Mouse (Mus musculus): ENCODE measurements at regions not wholly inside any gene's neighbourhood (a gene's known extent, or its start where the extent isn't known, plus 50 kb on each side); places are given as distances from the start of the nearest gene placed in this dataset.

DNA sequence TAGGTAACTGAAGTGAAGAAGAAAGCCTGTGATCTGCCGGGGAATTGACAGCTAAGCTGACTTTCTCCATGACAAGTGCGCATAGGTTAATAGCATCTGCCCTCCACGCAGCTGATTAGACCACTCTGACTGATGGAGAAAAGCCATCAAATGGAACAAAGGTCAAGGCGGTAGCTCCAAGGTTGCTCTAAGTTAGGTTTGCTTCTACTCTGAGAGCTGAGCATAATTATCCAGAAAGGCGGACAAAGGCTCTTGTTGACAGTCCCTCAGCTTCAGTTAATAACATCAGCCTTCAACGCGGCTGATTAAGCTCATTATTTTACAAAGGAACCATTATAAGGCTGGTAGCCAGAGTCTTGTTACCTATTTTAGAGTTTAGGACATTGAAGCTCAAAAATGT is 54.0 kb upstream of the Enpep start:
- DNase-seq (ENCODE audit: low spot score), result no peak

DNA sequence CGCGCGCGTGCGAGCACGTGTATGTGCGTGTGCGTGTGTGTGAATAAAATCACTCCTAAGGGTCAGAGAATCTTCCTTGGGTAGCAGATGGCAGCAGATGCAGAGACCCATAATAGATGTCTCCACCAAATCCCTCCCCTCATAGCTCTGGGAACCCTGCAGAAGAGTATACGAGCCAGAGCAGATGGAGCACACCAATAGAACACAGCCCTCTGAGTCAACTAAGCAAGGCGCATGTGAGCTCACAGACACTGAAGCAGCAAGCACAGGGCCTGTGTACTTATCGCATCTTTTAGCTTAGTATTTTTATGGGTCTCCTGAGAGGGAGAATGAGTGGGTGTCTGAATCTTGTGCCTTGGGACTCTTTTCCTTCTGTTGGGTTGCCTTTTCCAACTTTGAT is 58.0 kb upstream of the Enpep start:
- no peak for DNase-seq (ENCODE audit: low spot score)

DNA sequence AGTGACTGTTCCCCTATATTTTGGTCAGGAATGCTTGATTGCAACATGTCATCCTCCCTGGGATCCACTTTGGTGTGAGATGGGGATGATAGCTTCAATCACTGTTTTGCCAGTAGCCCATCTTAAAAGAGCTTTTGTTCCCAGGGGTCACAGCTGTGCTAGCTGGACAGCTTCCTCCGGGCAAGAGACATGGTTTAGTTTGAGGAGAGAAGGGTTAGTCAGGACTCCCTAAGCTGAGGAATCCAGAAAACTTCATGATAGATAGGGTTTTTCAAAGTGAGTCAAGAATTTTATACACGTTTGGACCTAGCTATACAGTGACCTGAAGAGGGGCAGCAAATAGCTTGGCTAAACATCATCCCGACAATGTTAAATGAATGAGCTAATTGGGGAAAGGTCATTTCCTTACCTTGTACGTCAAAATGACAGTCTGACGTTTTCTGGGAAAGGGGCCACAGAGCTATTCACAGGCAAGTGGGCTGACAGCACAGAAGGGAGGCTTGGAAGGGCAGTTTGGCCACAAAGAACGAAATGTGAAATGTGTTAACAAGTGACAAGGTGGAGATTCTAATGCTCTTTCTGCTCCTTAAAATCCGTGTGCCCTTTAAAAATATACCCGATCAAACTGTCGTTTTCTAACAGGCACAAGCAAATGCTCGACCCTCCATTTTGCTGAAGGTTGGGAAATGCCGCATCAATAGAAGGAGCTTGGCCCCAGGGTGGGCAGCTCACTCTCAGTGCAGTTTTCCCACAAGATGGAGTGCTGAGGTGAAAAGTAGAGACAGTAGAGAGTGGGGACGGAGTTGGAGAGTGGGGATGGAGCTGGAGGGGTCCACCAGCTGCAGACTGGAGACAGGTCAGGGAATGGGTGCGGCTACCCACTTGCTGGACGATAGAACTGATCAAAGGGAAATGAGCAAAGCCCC is 59.6 kb upstream of the Enpep start:
- DNase-seq (ENCODE audit: low spot score), result no peak

DNA sequence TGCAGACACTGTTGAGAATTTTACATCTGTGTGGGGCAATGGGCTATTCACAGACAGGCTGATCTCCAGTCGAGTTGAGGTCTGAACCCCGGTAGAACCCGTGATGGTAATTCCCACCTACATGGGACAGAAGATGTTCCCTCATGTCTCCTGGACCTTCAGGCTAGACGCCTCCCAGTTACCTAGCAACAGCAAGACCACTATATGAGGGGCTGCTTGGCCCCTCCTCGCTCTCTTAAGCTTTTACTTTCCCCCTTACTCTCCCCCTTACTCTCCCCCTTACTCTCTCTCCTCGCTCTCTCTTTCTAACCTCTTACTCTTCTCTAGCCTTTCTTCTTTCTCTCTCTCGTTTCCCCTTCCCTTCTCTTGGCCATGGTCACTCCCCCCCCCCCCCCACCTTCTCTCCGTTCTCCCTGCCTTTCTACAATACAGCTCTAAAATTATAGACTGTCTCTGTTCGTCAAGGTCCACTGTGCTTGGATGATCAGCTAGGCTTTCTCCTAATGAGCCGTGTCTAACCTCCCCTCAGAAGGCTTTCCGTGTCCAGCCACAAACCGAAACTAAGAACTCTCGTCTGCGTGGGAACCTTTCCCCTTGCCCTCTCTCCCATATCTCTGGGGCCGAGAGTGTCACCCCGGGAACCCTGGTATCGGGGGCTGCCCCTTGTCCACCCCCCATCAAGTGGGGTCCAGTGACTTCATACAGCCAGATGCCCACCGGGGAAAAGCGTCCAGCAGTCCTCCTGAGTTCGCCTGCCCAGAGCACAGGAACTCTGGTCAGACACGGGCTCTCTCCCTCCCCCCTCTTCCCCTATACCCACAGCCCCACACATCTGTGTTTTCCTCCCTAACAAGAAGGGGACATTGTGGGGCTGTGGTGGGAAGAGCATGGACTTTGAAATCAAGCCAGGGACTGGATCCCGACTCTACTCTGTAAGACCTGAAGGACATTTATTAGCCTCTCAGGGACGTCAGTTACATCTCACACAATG is 60.6 kb upstream of the Enpep start:
- DNase-seq (ENCODE audit: low spot score), result no peak

DNA sequence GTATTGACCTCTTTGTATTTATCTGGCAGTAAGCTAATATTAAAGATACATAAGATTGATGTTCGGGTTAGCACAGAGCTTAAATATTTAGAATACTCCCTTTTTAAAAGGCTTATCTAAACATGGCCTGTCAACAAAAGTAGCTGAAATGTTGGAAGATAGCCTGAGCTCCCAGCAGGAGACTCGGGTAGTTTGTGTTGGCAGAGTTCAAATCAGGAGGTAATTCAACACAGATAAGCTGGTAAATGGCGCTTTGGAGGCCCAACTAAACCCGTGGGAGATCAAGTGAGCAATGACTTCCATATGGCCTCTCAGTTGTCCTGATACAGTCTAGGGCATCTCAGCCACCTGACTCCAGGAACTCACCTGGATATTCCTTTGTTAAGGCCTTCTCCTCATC is 65.0 kb upstream of the Enpep start:
- no peak for DNase-seq (ENCODE audit: low spot score)

DNA sequence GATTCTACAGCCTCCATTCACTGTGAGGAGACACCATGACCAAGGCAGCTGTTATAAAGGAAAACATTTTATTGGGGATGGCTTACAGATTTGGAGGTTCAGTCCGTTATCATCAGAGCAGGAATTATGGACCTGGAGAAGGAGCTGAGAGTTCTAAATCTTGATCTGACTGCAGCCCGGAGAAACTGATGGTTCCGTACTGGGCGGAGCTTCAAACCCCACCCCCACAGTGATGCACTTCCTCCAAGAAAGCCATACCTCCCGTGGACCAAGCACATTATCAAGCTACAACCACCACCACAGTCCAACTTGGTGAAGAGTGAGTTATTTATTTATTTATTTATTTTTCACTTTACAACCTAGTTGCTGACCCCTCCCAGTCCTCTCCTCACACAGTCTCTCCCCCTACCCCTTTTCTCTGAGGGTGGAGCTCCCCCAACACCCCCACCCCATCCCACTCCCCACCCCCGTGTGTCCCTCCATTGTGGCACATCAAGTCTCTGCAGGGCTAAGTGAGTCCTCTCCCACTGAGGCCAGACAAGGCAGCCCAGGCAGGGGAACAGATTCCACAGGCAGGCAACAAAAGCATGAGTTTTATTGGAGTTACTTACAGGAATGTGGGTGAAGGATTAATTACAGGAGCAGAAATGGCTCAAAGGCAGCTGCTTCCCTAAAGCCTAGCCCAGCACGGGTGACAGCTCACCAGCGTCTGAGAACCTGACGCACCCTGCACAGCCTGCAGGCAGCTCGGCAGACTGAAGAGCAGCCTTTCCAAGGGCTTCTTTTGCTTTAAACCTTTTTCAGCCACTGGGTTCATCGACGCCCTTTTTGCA is 67.8 kb upstream of the Enpep start:
- DNase-seq (ENCODE audit: low spot score), result no peak

DNA sequence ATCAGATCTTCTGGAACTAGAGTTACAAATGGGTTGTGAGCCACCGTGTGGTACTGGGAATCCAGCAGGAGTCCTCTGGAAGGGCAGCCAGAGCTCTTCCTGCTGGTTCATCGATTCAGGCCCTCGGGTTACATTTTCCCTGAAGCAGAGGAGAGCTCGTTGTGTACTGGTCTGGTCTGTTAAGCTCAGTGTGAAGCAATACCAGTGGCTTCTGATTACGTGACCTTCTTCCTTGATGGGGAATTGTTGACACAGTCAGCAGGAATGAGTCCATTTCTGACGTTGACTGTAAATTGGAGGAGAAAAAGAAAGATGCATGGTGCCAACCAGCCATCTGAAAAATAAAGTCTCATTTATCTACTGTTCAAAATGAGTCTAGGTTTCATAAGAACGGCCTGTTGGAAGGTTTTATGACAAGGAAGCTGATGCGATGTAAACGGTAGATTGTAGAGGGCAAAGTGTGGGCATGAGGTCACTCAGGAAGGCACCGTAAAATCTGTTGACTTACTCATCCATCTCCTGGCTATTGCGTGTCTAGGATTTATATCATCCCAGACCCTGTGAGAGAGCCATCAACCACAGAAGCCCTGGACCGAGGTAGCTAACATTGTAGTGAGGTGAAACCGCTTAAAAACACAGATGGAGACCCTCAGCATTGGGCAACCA is 79.0 kb upstream of the Enpep start:
- no peak for DNase-seq (ENCODE audit: low spot score)

DNA sequence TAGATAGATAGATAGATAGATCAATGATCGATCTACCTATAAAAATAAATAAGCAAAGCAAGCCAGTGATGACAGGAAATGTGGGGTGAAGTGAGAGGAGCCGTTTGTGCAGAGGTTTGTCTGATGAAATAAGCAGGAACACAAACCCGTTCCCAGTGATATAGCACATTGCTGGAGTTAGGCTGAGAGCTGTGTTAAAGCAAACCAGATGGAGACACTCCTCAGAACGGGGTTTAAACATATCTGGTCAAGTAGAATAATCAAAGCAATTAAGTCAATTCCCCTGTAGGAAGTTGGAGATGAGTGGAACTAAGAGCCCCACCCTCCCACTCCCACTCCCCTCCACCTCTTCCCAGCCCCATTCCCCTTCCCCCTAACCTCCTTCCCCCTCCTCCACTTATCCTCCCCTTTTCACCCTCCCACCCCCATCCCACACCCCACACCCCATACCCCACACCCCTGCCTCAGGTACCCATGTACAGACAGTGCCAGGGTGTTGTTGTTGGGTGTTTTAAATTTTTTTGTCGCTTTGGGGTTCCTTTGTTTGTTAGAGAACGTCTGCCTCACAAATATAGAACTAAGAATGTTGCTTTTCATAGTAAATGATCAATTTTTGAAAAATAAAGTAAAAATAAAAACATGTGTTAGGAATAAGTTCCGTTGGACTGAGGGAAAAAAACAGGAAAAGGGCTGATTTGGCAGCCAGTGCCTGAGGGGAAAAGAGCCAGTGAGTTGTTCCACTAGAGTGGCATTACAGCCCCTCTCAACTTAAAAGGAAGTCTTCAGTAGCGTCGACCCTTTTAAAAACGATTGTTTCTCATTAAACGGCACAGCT is 79.8 kb upstream of the Enpep start:
- no peak for DNase-seq (ENCODE audit: low spot score)

DNA sequence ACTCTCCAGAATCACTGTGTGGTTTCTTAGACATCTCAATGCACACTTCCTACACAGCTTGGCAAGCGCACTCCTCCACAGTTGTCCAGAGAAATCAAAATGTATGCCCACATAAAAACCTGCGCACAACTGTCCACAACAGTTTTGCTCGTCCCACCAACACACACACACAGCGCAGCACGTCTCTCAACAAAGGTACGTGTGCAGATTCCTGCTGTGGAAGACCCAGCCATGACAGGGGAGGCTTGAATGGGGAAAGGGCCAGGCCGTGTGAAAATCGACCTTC is 80.4 kb upstream of the Enpep start:
- DNase-seq (ENCODE audit: low spot score), result no peak

DNA sequence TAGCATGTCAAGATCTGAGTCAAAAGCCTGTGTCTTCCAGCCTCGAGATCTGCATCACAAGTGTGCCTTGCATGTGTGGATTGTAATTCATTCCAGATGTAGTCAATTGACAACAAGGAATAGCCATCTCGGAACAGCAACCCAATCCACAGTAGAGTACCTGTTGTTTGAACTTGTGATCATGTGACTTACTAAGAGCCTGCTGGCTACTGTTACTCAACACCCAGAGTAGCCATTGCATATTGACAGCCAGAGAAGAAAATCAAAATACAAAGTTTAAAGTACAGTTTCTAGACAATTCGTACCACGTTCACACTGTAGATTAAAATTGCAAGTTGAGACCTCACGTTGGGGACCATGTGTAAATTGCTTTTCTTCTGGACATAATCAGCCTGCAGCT is 83.1 kb upstream of the Enpep start:
- no peak for DNase-seq (ENCODE audit: low spot score)

DNA sequence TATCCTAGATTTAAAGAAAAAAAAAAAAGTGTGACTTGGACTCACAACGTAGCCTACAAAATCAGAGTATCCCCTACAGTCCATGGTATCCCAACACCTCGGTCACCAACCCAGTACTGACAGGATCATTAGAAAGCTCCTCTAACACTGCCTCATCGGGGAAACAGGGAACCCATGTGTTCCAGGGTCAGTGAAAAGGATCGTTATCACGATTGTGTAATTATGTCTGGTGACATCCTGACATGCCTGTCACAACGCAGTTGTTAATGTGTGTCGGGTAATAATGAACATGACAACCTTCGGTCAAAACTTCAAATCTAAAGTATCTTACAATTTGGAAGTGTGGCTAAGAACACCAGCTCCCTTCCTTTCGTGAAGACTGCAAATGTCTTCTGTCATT is 83.8 kb upstream of the Enpep start:
- DNase-seq (ENCODE audit: low spot score), result no peak

DNA sequence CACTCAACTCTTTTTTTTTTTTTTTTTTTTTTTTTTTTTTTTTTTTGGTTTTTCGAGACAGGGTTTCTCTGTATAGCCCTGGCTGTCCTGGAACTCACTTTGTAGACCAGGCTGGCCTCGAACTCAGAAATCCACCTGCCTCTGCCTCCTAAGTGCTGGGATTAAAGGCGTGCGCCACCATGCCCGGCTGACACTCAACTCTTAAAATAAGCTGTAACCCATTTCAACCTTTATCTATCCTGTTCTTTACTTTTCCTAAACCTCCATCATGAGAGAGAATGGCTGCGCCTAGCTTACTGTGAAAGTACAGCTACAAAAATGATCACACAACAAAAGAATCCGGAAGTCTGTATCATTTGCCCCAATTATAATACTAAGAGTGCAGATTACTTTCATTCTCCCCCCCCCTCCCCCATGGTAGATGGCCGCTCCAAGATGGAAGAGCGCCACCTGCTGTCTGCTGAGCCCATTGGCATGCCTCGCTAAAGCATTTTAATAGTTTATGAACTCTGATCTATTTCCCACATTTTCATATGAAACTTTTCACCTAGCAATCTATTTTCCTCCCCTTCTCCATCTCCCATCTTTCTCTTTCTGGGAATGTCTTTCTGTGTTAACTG is 89.2 kb upstream of the Enpep start:
- peak; percentile 64 for DNase-seq (ENCODE audit: low spot score)

DNA sequence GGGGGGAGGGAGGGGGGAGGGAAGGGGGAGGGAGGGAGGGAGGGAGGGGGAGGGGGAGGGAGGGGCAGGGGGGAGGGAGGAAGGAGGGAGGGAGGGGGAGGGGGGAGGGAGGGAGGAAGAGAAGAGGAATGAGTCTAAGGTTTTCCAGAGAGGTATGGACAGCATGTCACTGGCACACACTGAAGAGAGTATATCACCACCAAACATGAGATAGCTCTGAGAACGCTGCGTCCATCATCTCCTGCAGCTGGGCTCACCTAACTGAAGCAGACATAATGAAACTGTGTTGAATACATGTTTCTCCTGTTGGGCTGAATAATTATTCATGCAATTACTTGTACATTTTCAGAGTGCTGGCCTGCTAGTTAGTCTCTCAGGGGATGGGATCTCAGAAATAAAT is 96.2 kb upstream of the Enpep start:
- DNase-seq (ENCODE audit: low spot score), result no peak

DNA sequence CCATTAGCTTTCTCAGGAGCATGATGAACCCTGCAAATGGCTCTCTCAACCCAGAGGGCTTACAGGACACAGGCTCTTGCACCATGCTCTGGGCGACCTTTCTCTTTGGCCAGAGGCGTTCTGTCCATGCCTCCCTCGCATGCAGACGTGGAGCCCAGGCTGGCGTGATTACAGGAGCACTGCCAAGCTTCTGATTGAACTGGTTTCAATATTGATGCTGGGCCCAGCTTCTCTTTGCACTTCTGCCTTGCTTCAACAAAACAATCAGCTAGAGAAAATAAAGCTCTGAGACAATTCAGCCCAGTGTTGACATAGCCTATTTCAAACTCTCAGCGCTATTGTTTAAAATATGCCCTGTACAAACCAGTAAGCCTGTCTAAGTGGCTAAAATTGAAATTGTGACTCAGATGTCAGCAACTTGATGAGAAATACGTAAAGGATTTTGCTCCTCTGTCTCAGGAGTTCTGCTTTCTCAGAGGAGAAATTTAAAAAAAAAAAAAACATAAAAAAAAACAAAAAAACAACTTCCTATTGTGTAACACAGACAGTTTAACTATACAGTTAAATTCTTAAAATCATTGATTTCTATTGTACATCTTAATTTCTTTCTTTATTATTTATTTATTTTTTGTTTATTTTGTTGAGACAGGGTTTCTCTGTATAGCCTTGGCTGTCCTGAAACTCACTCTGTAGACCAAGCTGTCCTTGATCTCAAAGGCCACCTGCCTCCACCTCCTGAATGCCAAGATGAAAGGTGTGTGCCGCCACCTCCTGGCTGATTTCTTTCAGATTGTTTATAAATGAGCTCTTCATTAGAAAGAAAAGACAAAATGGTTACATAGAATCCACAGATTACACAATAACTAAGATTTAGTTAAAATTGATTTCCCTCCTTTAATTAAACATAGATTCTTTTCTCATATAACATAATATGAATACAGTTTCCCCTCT is 96.9 kb upstream of the Enpep start:
- DNase-seq (ENCODE audit: low spot score), result no peak

DNA sequence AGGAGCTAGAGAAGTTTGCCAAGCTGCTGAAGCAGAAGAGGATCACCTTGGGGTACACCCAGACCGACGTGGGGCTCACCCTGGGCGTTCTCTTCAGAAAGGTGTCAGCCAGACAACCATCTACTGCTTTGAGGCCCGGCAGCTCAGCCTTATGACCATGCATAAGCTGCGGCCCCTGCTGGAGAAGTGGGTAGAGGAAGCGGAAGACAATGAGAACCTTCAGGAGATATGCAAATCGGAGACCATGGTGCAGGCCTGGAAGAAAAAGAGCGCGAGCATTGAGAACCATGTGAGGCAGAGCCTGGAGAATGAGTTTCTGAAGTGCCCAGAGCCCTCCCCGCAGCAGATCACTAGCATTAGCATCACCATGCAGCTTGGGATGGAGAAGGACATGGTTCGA is 98.1 kb upstream of the Elovl6 start:
- DNase-seq (ENCODE audit: low spot score), result no peak

DNA sequence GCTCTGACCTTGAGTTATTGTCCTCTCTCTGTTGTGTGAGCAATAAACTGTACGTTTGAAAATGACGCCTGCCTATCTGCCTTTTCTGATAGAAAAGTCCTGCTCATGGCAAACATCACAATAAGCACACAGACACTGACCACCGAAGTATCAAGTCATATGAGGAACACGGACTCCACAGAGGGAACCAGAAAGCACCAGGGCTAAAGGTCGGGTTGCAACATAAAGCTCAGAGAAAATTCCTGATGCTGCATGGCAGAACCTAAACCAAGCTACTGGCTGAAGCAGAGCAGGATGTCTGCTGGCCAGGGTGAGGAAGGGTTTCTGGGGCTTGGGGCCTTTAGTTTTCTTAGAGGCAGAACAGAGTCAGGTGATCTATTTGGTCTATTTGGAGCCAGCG is 94.5 kb upstream of the Elovl6 start:
- DNase-seq (ENCODE audit: low spot score), result no peak

DNA sequence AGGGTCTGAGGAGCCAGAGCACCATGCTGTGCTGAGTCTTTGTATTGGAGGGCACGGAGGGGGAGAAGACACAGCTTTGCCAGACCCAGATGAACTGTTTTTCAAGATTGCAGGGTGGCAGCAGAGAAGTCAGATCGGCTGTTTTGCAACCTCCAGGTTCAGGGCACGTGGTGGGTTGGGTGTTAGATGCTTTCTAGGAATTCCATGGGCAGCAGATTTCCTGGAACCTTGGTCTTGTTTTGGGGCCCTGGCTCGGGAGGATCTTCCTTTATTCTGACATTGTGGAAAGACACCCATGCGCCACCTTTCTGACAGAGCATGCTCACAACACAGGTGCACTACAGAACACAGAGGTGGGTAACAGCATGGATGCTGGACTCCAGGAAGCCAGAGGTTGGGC is 89.4 kb upstream of the Elovl6 start:
- DNase-seq (ENCODE audit: low spot score), result no peak

DNA sequence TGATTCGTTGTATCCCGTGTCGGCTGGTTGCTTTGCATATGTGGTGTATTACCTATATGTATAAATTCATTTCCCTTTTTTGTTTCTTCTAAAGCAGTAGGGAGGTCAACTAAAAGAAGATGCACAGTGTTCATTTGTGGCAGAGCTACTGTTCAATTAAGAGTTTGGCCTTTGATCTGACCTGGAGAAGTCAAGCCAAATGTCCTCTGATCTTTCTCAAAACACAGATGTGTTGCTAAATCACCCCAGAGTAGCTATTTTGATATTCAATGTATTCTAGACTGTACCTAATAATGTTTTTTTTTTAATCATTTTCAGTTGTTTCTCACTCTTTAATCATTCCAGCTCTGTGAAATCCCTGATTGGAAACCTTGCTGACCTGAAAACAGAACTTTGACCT is 87.9 kb upstream of the Elovl6 start:
- no peak for DNase-seq (ENCODE audit: low spot score)

DNA sequence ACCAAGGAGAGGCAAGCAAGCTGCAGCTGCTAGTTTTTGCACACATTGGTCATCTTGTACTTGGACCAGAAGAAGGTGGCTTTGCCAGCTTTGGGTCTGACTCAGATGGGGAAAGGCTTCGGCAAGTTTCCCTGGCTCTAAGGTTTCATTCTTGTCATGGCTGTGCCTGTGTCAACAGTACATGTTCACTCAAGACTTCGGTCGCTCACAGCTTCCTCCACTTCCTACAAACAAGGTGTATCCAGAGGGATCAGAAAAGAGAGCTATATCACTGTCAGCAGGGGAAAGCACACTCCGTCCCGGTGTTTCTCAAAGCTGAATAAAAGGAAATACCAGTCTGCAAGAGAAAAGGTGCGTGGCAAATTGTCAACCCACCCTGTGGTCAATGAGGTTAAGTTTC is 86.2 kb upstream of the Elovl6 start:
- no peak for DNase-seq (ENCODE audit: low spot score)
